Mouse (Mus musculus) forebrain, embryonic 14.5 days (tissue): ENCODE measurements at regions not wholly inside any gene's neighbourhood (a gene's known extent, or its start where the extent isn't known, plus 50 kb on each side); places are given as distances from the start of the nearest gene placed in this dataset.

Experiments used
- ATAC-seq: fragments of 200-750 bp; cut with Nextera tagmentation; 2 replicates; pipeline ENCODE4 v1.8.0; 2017; ENCODE audit warnings: mild to moderate bottlenecking, moderate library complexity
- DNase-seq: peaks from one replicate; pipeline ENCODE4 v3.0.0-alpha.2; 2015; ENCODE audit warnings: low spot score
- H3K27ac ChIP-seq: fragments of 300-500 bp; sonication (generic); 2 replicates; pipeline ENCODE4 v1.5.1; 2014; ENCODE audit warnings: low read depth, mild to moderate bottlenecking, control low read depth, low read length, moderate library complexity
- H3K27me3 ChIP-seq: fragments of 300-500 bp; sonication (generic); replicated peaks from 2 replicates; pipeline ENCODE4 v1.6.1; 2014; ENCODE audit warnings: low read length, control low read depth, mixed read lengths; ENCODE audit not compliant: control insufficient read depth, insufficient read depth
- H3K36me3 ChIP-seq: fragments of 300-500 bp; sonication (generic); 2 replicates; pipeline ENCODE4 v1.6.1; 2014; ENCODE audit warnings: low read length, control low read depth; ENCODE audit not compliant: control insufficient read depth, insufficient read depth
- H3K4me1 ChIP-seq: fragments of 300-500 bp; sonication (generic); 2 replicates; pipeline ENCODE4 v1.6.1; 2014; ENCODE audit warnings: antibody characterized with exemption, low read length, control low read depth; ENCODE audit not compliant: control insufficient read depth, insufficient read depth
- H3K4me2 ChIP-seq: fragments of 300-500 bp; sonication (generic); 2 replicates; pipeline ENCODE4 v1.6.1; 2014; ENCODE audit warnings: mild to moderate bottlenecking, control low read depth, low read length
- H3K4me3 ChIP-seq: fragments of 300-500 bp; sonication (generic); 2 replicates; pipeline ENCODE4 v1.5.1; 2014; ENCODE audit warnings: low read depth, low read length, control low read depth
- H3K9ac ChIP-seq: fragments of 300-500 bp; sonication (generic); 2 replicates; pipeline ENCODE4 v1.6.1; 2014; ENCODE audit warnings: mild to moderate bottlenecking, low read length, control low read depth, moderate library complexity
- H3K9me3 ChIP-seq: fragments of 300-500 bp; sonication (generic); replicated peaks from 2 replicates; pipeline ENCODE4 v1.6.1; 2016; ENCODE audit warnings: low read length, control low read depth, mixed read lengths; ENCODE audit not compliant: control insufficient read depth
- WGBS: fragments of 180-500 bp; shearing (Covaris S2); extraction: QIAGEN DNeasy Blood & Tissue Kit; methylation state at CpG from one replicate; pipeline ENCODE4 v1.1.7; 2014; 5-methylcytosine and 5-hydroxymethylcytosine counted together

GRCm38 (mm10) chr4:140433744-140434542 is 187.4 kb upstream of the Igsf21 start:
- no peaks in the 10 kb centered on the region for H3K4me1 ChIP-seq
- ATAC-seq (no peak), DNase-seq (no peak)
- no peaks in the 10 kb centered on the region for H3K27me3 ChIP-seq
- 74% methylated on average over 11 of the region's 11 CpGs for WGBS
- no peak overlapping the region for H3K4me2 ChIP-seq
- no peaks in the 10 kb centered on the region for H3K9me3 ChIP-seq
- no peak overlapping the region for H3K9ac ChIP-seq
- H3K4me3 ChIP-seq, result no peak overlapping the region
- no peak overlapping the region for H3K27ac ChIP-seq
- no peaks in the 10 kb centered on the region for H3K36me3 ChIP-seq

- H3K9me3 ChIP-seq, result no peaks in the 10 kb centered on the region
These were observed 185.5 kb upstream of the Igsf21 start for GRCm38 (mm10) chr4:140432101-140432500.

GRCm38 (mm10) chr4:140427039-140427438 is 180.5 kb upstream of the Igsf21 start:
- ATAC-seq (no peak), DNase-seq (no peak)
- Histone ChIP-seq H3K9ac (no peak overlapping the region), H3K4me2 (no peak overlapping the region), H3K9me3 (no peaks in the 10 kb centered on the region), H3K36me3 (no peaks in the 10 kb centered on the region), H3K4me1 (no peaks in the 10 kb centered on the region), H3K27me3 (no peaks in the 10 kb centered on the region), H3K4me3 (no peak overlapping the region), H3K27ac (no peak overlapping the region)
- 87% methylated on average over 3 of the region's 3 CpGs for WGBS

More at GRCm38 (mm10) chr4:140432101-140432500, 185.5 kb upstream of the Igsf21 start:
- Histone ChIP-seq H3K4me1 (no peaks in the 10 kb centered on the region), H3K27me3 (no peaks in the 10 kb centered on the region), H3K36me3 (no peaks in the 10 kb centered on the region), H3K27ac (no peak overlapping the region), H3K4me2 (no peak overlapping the region), H3K9ac (no peak overlapping the region), H3K4me3 (no peak overlapping the region)
- ATAC-seq (no peak), DNase-seq (no peak)
- WGBS, result 72% methylated on average over 7 of the region's 7 CpGs

- no peaks in the 10 kb centered on the region for H3K4me1 ChIP-seq
- WGBS, result 91% methylated on average over 10 of the region's 10 CpGs
These were observed 177.2 kb upstream of the Igsf21 start for GRCm38 (mm10) chr4:140423791-140424190.

GRCm38 (mm10) chr4:140421926-140422585 is 175.5 kb upstream of the Igsf21 start:
- H3K9me3 ChIP-seq, result no peaks in the 10 kb centered on the region
- H3K36me3 ChIP-seq, result no peaks in the 10 kb centered on the region
- no peaks in the 10 kb centered on the region for H3K4me1 ChIP-seq
- WGBS, result 71% methylated on average over 7 of the region's 7 CpGs
- no peak overlapping the region for H3K9ac ChIP-seq
- H3K4me3 ChIP-seq, result no peak overlapping the region
- no peak overlapping the region for H3K27ac ChIP-seq
- H3K27me3 ChIP-seq, result no peaks in the 10 kb centered on the region
- H3K4me2 ChIP-seq, result no peak overlapping the region
- ATAC-seq, result no peak
- DNase-seq, result no peak

More at GRCm38 (mm10) chr4:140423791-140424190, 177.2 kb upstream of the Igsf21 start:
- DNase-seq, result no peak
- no peak overlapping the region for H3K9ac ChIP-seq
- H3K27ac ChIP-seq, result no peak overlapping the region
- ATAC-seq, result no peak
- H3K4me2 ChIP-seq, result no peak overlapping the region
- no peaks in the 10 kb centered on the region for H3K36me3 ChIP-seq
- H3K4me3 ChIP-seq, result no peak overlapping the region
- no peaks in the 10 kb centered on the region for H3K27me3 ChIP-seq
- no peaks in the 10 kb centered on the region for H3K9me3 ChIP-seq

- 78% methylated on average over 15 of the region's 15 CpGs for WGBS
- H3K4me1 ChIP-seq, result no peaks in the 10 kb centered on the region
- H3K27me3 ChIP-seq, result no peaks in the 10 kb centered on the region
- ATAC-seq (no peak), DNase-seq (no peak)
- H3K9ac ChIP-seq, result no peak overlapping the region
- H3K27ac ChIP-seq, result no peak overlapping the region
- H3K4me3 ChIP-seq, result no peak overlapping the region
- H3K4me2 ChIP-seq, result no peak overlapping the region
- no peaks in the 10 kb centered on the region for H3K9me3 ChIP-seq
- no peaks in the 10 kb centered on the region for H3K36me3 ChIP-seq
These were observed 173.3 kb upstream of the Igsf21 start for GRCm38 (mm10) chr4:140419720-140420412.

GRCm38 (mm10) chr4:140412312-140412930 is 165.8 kb upstream of the Igsf21 start:
- 53% methylated on average over 17 of the region's 17 CpGs for WGBS

GRCm38 (mm10) chr4:140408446-140408845 is 161.9 kb upstream of the Igsf21 start:
- Histone ChIP-seq H3K9me3 (no peaks in the 10 kb centered on the region), H3K4me1 (peaks cover 10% of the 10 kb centered on the region), H3K4me3 (no peak overlapping the region), H3K4me2 (no peak overlapping the region), H3K9ac (no peak overlapping the region), H3K27ac (no peak overlapping the region), H3K36me3 (no peaks in the 10 kb centered on the region), H3K27me3 (no peaks in the 10 kb centered on the region)
- DNase-seq (no peak), ATAC-seq (no peak)
- 92% methylated on average over 5 of the region's 5 CpGs for WGBS

More at GRCm38 (mm10) chr4:140412312-140412930, 165.8 kb upstream of the Igsf21 start:
- Histone ChIP-seq H3K9me3 (no peaks in the 10 kb centered on the region), H3K4me1 (0 out of 2 replicates have a peak, but pooled peaks cover 3% of the 10 kb centered on the region), H3K27me3 (no peaks in the 10 kb centered on the region), H3K4me2 (no peak overlapping the region), H3K4me3 (no peak overlapping the region), H3K27ac (peak overlapping the region; percentile 27; the same call in 1 of the 2 replicates), H3K36me3 (no peaks in the 10 kb centered on the region), H3K9ac (no peak overlapping the region)
- peak; percentile 61 for DNase-seq
- ATAC-seq, result no peak
